Mouse (Mus musculus) heart, embryonic 13.5 days (tissue): ENCODE measurements around the gene Dnaaf2. TPM values are rescaled to one million over a fixed set of nuclear protein-coding genes. Genes with fewer than 3 reads are reported as not detected.

Experiments
- ATAC-seq: fragments of 200-750 bp; cut with Nextera tagmentation; 2 replicates; pipeline ENCODE4 v1.8.0; 2017; ENCODE audit warnings: moderate TSS enrichment; ENCODE audit not compliant: insufficient number of reproducible peaks, low FRiP score, low TSS enrichment; ENCODE audit errors: extremely low read depth
- H3K27ac ChIP-seq: fragments of 300-500 bp; sonication (generic); replicated peaks from 2 replicates; pipeline ENCODE4 v1.5.1; 2015; ENCODE audit warnings: moderate library complexity, mild to moderate bottlenecking, inconsistent platforms
- H3K27me3 ChIP-seq: fragments of 300-500 bp; sonication (generic); replicated peaks from 2 replicates; pipeline ENCODE4 v1.6.1; 2015; ENCODE audit warnings: mild to moderate bottlenecking, inconsistent platforms
- H3K36me3 ChIP-seq: fragments of 300-500 bp; sonication (generic); 2 replicates; pipeline ENCODE4 v1.6.1; 2015; ENCODE audit warnings: mild to moderate bottlenecking, inconsistent platforms
- H3K4me1 ChIP-seq: fragments of 300-500 bp; sonication (generic); 2 replicates; pipeline ENCODE4 v1.6.1; 2015; ENCODE audit warnings: inconsistent platforms
- H3K4me2 ChIP-seq: fragments of 300-500 bp; sonication (generic); 2 replicates; pipeline ENCODE4 v1.6.1; 2015; ENCODE audit warnings: inconsistent platforms, mild to moderate bottlenecking, moderate library complexity
- H3K4me3 ChIP-seq: fragments of 300-500 bp; sonication (generic); 2 replicates; pipeline ENCODE4 v1.5.1; 2015; ENCODE audit warnings: moderate library complexity, mild to moderate bottlenecking, inconsistent platforms
- H3K9ac ChIP-seq: fragments of 300-500 bp; sonication (generic); 2 replicates; pipeline ENCODE4 v1.6.1; 2015; ENCODE audit warnings: inconsistent platforms, mild to moderate bottlenecking, moderate library complexity
- H3K9me3 ChIP-seq: fragments of 300-500 bp; sonication (generic); 2 replicates; pipeline ENCODE4 v1.6.1; 2016; ENCODE audit warnings: inconsistent platforms
- WGBS: fragments of 180-500 bp; shearing (Covaris S2); methylation state at CpG from one replicate; pipeline ENCODE4 v1.1.7; 2015; ENCODE audit warnings: mixed read lengths; 5-methylcytosine and 5-hydroxymethylcytosine counted together
- polyA plus RNA-seq: library from polyadenylated mRNA; unstranded; fragments of >200 nt; fragmentation: Nextera tagmentation; extraction: Ambion mirVana; gene quantifications from 2 replicates; pipeline ENCODE4 v1.2.1, GENCODE M21; 2015

The Dnaaf2 gene
- polyA plus RNA-seq, 1 experiment from 2014 or later = 6.8 TPM

DNA sequence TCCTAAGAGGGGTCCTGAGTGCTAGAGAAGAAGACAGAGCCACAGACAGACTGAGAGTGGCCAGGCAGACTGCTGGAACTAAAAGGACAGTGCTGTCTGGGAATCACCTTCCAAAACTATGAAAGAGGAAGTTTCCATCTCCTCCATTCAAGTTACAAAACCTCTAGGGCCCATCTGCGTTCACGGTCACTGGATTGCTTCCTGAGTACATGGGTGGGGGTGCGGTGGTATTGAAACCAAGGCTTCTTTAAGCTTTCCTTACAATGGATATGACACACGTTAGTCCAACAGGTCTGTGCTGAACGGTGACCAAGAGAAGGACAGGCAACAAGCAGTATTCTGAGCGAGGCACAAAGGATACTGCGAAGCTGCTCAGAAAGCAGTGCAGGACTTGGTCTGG lies 16.2 kb upstream of the Dnaaf2 start:
- WGBS = 91% methylated on average over 7 of the region's 7 CpGs
- no peak for ATAC-seq
- peaks cover 94% of the 10 kb centered on the region for H3K36me3 ChIP-seq

DNA sequence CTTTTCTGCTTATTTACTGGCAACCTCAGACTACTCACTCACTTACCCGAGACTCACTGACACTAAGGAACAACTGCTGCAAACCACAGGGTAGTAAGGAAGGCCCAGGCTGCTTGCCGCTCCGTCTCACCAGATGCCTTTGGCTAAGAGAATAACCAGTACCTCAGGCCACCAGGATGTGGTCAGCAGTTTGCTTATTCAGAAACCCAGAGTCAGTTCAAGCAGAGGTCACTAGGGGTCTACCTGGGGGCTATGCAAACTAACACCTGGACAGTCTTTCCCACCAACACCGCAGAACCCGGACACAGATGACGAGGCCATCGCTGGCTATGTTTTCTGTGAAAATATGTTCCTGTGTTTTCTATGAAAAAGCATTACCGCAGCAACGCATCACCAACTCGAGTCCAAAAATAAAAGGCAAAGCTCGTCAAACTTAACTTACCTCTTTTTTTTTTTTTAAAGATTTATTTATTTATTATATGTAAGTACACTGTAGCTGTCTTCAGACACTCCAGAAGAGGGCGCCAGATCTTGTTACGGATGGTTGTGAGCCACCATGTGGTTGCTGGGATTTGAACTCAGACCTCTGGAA lies 15.1 kb upstream of the Dnaaf2 start:
- ATAC-seq = no peak
- no peaks in the 10 kb centered on the region for H3K27me3 ChIP-seq
- 87% methylated on average over 13 of the region's 13 CpGs for WGBS
- H3K9ac ChIP-seq = no peak overlapping the region
- H3K4me2 ChIP-seq = no peak overlapping the region
- no peak overlapping the region for H3K4me3 ChIP-seq
- H3K27ac ChIP-seq = no peak overlapping the region
- no peaks in the 10 kb centered on the region for H3K9me3 ChIP-seq
- no peaks in the 10 kb centered on the region for H3K4me1 ChIP-seq
- H3K36me3 ChIP-seq = peaks cover 92% of the 10 kb centered on the region

More for the DNA sequence above, 16.2 kb upstream of the Dnaaf2 start:
- Histone ChIP-seq H3K27ac (no peak overlapping the region), H3K4me1 (no peaks in the 10 kb centered on the region), H3K9me3 (no peaks in the 10 kb centered on the region), H3K27me3 (no peaks in the 10 kb centered on the region), H3K4me3 (no peak overlapping the region), H3K9ac (no peak overlapping the region), H3K4me2 (no peak overlapping the region)

DNA sequence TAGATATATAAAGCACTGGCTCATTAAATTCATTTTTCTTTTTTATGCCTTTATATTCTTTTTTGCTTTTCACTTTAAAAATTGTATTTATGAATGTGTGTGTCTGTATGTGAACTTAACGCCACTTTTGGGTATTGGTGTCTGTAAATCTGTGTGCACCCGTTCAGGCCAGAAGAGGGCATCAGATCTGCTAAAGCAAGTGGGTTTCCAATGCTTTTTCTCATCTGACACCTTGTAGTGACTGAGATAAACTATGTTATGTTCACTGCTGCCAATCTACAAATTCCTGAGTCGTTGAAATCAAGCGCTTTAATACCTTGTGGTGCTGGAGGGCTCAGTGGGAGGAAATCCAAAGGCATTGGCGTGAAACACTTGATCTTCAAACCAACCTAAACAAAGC lies 12.8 kb upstream of the Dnaaf2 start:
- Histone ChIP-seq H3K4me2 (no peak overlapping the region), H3K4me1 (no peaks in the 10 kb centered on the region), H3K36me3 (peaks cover 92% of the 10 kb centered on the region), H3K27me3 (no peaks in the 10 kb centered on the region), H3K9me3 (no peaks in the 10 kb centered on the region), H3K27ac (0 out of 2 replicates have a peak overlapping the region, but pooled peaks have one; percentile 10), H3K4me3 (no peak overlapping the region), H3K9ac (no peak overlapping the region)
- ATAC-seq = no peak
- WGBS = 51% methylated on average over 5 of the region's 5 CpGs

DNA sequence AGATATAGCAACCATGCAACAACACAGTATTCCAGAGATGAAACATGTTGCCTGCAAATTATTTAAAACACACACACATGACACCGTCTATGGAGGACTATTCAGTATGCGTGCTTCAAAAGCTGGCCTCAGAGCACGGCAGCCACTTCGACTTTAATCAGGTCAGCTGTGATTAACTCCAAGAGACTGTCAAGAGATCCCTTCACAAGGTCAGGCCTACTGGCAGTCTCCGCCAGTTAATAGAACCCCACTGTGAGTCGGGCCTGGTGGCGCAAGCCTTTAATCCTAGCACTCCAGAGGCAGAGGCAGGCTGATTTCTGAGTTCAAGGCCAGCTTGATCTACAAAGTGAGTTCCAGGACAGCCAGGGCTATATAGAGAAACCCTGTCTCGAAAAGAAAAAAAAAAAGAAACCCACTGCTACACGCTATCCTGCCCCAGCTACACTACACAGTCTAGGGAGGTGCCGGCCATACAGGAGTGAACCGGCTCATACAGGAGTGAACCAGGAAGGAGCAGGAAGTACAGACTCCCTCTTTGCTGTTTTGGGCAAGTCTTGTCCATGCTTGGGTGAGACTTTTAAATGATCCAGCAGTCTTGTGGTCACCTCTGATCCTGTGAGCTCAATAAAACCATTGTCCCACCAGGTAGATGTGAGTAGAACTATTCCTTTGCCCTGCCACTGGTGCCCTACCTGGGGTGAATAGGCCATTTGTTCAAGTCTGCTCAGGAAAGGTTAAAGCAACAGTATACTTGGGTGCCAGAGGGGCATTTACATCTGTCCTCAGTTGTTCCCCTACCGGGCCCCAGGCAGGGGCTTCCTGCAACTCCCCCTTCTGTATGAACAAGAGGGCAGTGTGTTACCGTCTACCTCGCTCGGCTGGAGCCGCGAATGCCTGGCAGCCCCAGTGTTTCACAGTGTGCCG lies 12.1 kb upstream of the Dnaaf2 start:
- Histone ChIP-seq H3K9me3 (no peaks in the 10 kb centered on the region), H3K9ac (no peak overlapping the region), H3K27ac (0 out of 2 replicates have a peak overlapping the region, but pooled peaks have one; percentile 13), H3K36me3 (peaks cover 88% of the 10 kb centered on the region), H3K27me3 (no peaks in the 10 kb centered on the region), H3K4me2 (no peak overlapping the region), H3K4me3 (no peak overlapping the region), H3K4me1 (no peaks in the 10 kb centered on the region)
- ATAC-seq = no peak
- WGBS = 81% methylated on average over 18 of the region's 18 CpGs

DNA sequence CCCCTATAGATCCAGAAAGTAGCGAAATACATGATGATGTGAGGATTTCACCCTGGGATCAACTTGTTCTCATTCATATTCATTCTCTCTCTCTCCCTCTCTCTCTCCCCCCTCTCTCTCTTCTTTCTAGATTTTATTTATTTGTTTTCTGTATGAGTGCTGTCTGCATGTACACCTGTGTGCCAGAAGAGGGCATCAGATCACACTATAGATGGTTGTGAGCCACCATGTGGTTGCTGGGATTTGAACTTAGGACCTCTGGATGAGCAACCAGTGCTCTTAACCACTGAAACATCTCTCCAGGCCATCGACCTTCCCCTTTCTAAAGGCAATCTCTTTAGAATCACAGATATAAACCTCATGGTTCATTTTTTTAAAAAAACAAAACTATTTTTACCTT lies 10.3 kb upstream of the Dnaaf2 start:
- no peak for ATAC-seq
- H3K4me3 ChIP-seq = no peak overlapping the region
- no peaks in the 10 kb centered on the region for H3K4me1 ChIP-seq
- peaks cover 78% of the 10 kb centered on the region for H3K36me3 ChIP-seq
- no peak overlapping the region for H3K4me2 ChIP-seq
- H3K9ac ChIP-seq = no peak overlapping the region
- H3K27me3 ChIP-seq = no peaks in the 10 kb centered on the region
- H3K27ac ChIP-seq = no peak overlapping the region
- no peaks in the 10 kb centered on the region for H3K9me3 ChIP-seq
- WGBS = 90% methylated on average over 2 of the region's 2 CpGs

DNA sequence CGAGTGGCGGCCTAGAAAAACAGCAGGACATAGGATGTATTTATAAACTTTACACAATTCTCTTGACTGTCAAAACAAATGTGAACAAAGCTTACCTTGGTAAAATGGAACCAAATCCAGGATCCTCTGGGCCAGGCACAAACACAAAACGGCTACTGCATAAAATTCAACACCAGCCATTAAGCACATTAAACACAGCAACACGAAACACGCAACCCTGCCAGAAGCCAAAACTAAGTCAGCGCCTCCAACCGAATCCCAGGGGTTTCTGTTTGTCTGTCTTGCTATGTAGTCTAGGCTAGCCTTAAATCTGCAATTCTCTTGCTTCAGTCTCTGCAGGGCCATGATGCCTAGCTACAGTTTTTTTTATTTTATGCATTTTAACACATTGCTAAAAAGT lies 9.7 kb upstream of the Dnaaf2 start:
- WGBS = 96% methylated on average over 7 of the region's 7 CpGs
- no peak for ATAC-seq
- Histone ChIP-seq H3K4me3 (no peak overlapping the region), H3K4me1 (no peaks in the 10 kb centered on the region), H3K9ac (no peak overlapping the region), H3K36me3 (peaks cover 77% of the 10 kb centered on the region), H3K9me3 (no peaks in the 10 kb centered on the region), H3K27ac (no peak overlapping the region), H3K4me2 (no peak overlapping the region), H3K27me3 (no peaks in the 10 kb centered on the region)

DNA sequence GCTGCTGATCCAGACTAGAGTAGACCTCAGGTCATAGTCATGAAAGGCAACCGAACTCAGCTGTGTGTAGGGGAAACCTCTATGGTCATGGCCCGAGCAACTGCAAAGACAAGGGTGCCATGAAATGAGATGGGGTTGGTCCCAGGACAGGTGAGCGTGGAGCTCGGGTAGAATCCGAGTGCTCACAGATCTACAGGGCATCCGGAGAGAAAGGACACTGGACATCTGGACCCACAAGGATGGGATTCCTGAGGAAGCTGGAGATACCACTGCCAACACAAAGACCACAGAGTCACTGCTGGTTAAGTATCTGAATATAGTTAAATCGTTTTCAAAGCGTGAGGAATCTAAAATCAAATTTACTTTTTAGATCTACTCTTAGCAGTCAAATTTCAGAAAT lies 9.2 kb upstream of the Dnaaf2 start:
- Histone ChIP-seq H3K36me3 (peaks cover 77% of the 10 kb centered on the region), H3K4me2 (no peak overlapping the region), H3K9me3 (no peaks in the 10 kb centered on the region), H3K4me3 (no peak overlapping the region), H3K4me1 (no peaks in the 10 kb centered on the region), H3K27ac (no peak overlapping the region), H3K27me3 (no peaks in the 10 kb centered on the region), H3K9ac (no peak overlapping the region)
- 87% methylated on average over 8 of the region's 8 CpGs for WGBS
- ATAC-seq = no peak

DNA sequence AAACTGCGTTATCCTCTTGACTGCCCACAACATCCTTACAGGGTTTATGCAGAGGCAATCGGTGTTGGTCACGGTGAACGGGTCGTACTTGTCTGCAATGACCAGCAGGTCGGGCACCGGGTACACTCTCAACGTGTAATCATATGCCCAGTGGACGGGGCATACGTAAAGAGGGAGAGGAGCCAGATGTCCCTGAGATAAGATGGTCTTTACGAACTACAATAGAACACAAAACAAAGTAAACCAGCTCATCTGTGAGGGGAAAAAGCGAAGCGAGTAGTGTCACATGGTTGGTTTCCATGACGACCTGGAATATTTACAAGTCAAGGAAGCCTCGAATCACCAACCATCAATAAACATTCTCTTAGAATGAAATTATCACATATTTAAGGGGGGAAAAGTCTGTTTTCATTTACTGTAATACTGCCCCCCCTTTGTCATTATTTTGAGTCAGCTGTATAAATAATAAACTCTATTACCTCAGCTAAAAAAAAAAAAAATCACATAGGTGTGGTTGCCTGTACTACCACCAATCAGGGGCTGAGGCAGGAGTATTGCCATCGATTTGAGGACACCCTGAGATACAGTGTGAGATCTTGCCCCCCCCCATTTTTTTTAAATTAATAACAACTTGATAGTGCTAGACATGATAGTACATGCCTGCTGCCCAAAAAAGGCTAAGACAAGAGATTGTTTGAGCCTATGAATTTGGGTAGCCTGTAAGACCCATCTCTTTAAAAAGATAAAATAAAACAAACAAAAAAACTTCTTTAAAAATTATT lies 6.0 kb upstream of the Dnaaf2 start, which contains the start of gene Gm49384:
Gene Gm49384 (minus strand): TSS at position 216 of the 782 bp plus-strand sequence.
- Histone ChIP-seq H3K36me3 (peaks cover 77% of the 10 kb centered on the region), H3K9me3 (no peaks in the 10 kb centered on the region), H3K27me3 (no peaks in the 10 kb centered on the region), H3K27ac (no peak within 1 kb of the TSS), H3K4me1 (peaks cover 5% of the 10 kb centered on the region), H3K9ac (no peak within 1 kb of the TSS), H3K4me2 (no peak within 1 kb of the TSS), H3K4me3 (no peak within 1 kb of the TSS)
- WGBS = 85% methylated on average over 16 of the region's 16 CpGs
- no peak for ATAC-seq

DNA sequence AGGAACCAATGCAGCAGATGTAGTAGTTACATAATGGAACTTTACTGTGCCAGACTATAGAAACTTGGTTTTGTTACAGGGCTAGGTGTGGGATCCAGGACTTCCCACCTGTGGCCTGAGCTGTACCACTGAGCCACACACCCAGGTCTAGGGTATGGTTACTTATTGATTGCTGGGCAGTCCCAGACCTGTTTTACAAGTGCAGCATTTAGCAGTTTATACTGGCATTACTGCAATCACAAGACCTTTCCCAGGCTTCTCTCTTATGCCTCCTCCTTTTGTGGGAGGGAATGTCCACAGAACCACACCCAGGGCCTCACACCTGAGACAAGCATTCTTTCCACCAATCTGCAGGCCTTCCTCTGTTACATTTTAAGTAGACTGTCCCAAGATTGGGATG lies 756 bp upstream of the Dnaaf2 start:
- H3K9ac ChIP-seq = 0 out of 2 replicates have a peak overlapping the region, but pooled peaks have one; percentile 29
- H3K27me3 ChIP-seq = no peaks in the 10 kb centered on the region
- no peak for ATAC-seq
- 0 out of 2 replicates have a peak overlapping the region, but pooled peaks have one; percentile 97 for H3K4me3 ChIP-seq
- peaks cover 28% of the 10 kb centered on the region for H3K4me1 ChIP-seq
- H3K4me2 ChIP-seq = peak overlapping the region; percentile 97
- H3K9me3 ChIP-seq = no peaks in the 10 kb centered on the region
- H3K36me3 ChIP-seq = peaks cover 45% of the 10 kb centered on the region
- no peak overlapping the region for H3K27ac ChIP-seq

DNA sequence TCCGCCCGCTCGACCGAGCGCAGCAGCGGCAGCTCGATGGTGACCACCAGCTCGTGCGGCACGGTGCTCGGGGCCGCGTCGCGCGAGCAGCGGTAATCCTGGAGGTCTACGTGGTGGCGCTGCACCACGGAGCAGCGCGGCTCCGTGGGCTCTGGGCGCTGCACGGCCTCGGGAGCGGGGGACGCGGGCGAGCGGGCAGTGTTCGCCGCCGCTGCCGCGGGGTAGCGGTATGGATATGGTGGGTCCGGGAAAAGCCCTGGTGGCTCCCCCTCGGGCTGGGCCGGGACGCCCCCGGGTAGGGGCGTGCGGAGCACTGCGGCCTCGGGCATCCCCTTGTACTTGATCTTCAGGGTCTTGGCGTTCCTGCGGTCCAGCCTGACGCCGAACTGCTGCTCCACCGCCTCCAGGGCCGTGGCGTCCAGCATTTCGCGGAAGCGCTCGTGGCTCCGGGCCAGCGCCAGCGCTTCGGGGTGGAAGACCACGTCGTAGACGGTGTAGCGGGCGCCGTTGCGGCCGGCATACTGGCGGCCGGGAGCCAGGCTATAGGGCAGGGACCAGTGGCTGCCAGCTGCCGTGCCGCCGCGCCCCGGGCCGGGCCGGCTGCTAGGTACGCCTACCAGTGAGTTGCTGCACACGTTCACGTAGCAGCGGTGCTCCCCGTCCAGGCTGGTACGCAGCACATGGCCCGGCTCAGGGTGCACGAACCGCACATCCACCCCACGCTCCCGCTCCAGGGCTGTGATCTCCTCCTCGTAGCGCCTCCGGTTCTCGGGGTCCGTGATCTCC lies 658 bp downstream of the Dnaaf2 start:
- under 1% methylated on average over 94 of the region's 94 CpGs for WGBS
- Histone ChIP-seq H3K9ac (peak overlapping the region; percentile 87), H3K36me3 (peaks cover 43% of the 10 kb centered on the region)

More for the DNA sequence above, 658 bp downstream of the Dnaaf2 start:
- H3K9me3 ChIP-seq = no peaks in the 10 kb centered on the region
- H3K4me3 ChIP-seq = peak overlapping the region; percentile 97
- H3K27me3 ChIP-seq = no peaks in the 10 kb centered on the region
- H3K4me2 ChIP-seq = peak overlapping the region; percentile 97
- peak overlapping the region; percentile 91 for H3K27ac ChIP-seq
- ATAC-seq = peak; percentile 69
- peaks cover 28% of the 10 kb centered on the region for H3K4me1 ChIP-seq
